Mouse (Mus musculus) limb, embryonic 12.5 days (tissue): ENCODE results near the gene Tomm40l. TPM values are rescaled to one million over a fixed set of nuclear protein-coding genes. Genes with fewer than 3 reads are reported as not detected.

Experiments used
- ATAC-seq: fragments of 200-750 bp; cut with Nextera tagmentation; 2 replicates; pipeline ENCODE4 v1.8.0; 2017; ENCODE audit warnings: low read depth, moderate TSS enrichment; ENCODE audit not compliant: insufficient number of reproducible peaks, insufficient read depth, low FRiP score, low TSS enrichment
- H3K27ac ChIP-seq: fragments of 300-500 bp; sonication (generic); 2 replicates; pipeline ENCODE4 v1.5.1; 2016; ENCODE audit warnings: mild to moderate bottlenecking, moderate library complexity
- H3K27me3 ChIP-seq: fragments of 300-500 bp; sonication (generic); 2 replicates; pipeline ENCODE4 v1.6.1; 2016; ENCODE audit warnings: mild to moderate bottlenecking, moderate library complexity
- H3K36me3 ChIP-seq: fragments of 300-500 bp; sonication (generic); 2 replicates; pipeline ENCODE4 v1.6.1; 2016; ENCODE audit warnings: mild to moderate bottlenecking, moderate library complexity
- H3K4me1 ChIP-seq: fragments of 300-500 bp; sonication (generic); replicated peaks from 2 replicates; pipeline ENCODE4 v1.6.1; 2016
- H3K4me2 ChIP-seq: fragments of 300-500 bp; sonication (generic); 2 replicates; pipeline ENCODE4 v1.6.1; 2016; ENCODE audit warnings: mild to moderate bottlenecking, moderate library complexity
- H3K4me3 ChIP-seq: fragments of 300-500 bp; sonication (generic); replicated peaks from 2 replicates; pipeline ENCODE4 v1.5.1; 2016; ENCODE audit warnings: mild to moderate bottlenecking
- H3K9ac ChIP-seq: fragments of 300-500 bp; sonication (generic); replicated peaks from 2 replicates; pipeline ENCODE4 v1.6.1; 2016; ENCODE audit warnings: mild to moderate bottlenecking, moderate library complexity
- H3K9me3 ChIP-seq: fragments of 300-500 bp; sonication (generic); 2 replicates; pipeline ENCODE4 v1.6.1; 2016; ENCODE audit warnings: mild to moderate bottlenecking, moderate library complexity
- WGBS: fragments of 180-500 bp; shearing (Covaris S2); methylation state at CpG from one replicate; pipeline ENCODE4 v1.1.7; 2016; 5-methylcytosine and 5-hydroxymethylcytosine counted together
- polyA plus RNA-seq: library from polyadenylated mRNA; unstranded; fragments of >200 nt; fragmentation: Nextera tagmentation; extraction: Ambion mirVana; gene quantifications from 2 replicates; pipeline ENCODE4 v1.2.1, GENCODE M21; 2016

The Tomm40l gene
- polyA plus RNA-seq, 1 experiment from 2014 or later = 31.9 TPM

DNA sequence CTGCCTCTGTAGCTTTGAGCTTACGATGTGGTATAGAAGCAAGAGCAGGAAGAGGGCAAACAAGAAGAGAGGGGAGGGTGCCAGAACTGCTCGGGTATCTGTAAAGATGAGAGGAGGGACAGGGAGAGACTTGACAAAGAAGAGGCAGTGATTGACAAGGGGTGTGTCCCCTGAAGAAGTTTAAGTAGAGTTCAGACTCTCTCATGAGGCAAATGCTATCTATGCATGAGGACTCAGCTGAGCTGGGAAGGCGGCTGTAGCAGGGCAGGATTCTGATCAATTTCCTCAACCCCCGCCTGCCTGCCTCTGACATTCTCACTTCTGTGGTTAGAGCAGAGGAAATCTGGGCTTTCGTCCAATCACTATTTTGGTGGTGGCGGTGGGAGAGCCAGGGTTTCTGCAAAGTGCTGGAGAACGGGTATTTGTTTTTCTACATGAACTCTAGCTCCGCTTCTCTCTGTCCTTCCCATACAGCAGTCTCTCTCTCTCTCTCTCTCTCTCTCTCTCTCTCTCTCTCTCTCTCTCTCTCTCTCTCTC is 40.3 kb upstream of the Tomm40l start:
- Histone ChIP-seq H3K27ac (peak overlapping the region; percentile 66), H3K4me2 (peak overlapping the region; percentile 48), H3K9me3 (no peaks in the 10 kb centered on the region), H3K4me1 (peaks cover 11% of the 10 kb centered on the region), H3K27me3 (no peaks in the 10 kb centered on the region; the same call in 1 of the 2 replicates), H3K4me3 (peak overlapping the region; percentile 11; the same call in 1 of the 2 replicates), H3K36me3 (peaks cover 13% of the 10 kb centered on the region), H3K9ac (peak overlapping the region; percentile 37; the same call in 1 of the 2 replicates)
- 8% methylated on average over 8 of the region's 8 CpGs for WGBS
- peak; percentile 53; the same call in 1 of the 2 replicates for ATAC-seq

DNA sequence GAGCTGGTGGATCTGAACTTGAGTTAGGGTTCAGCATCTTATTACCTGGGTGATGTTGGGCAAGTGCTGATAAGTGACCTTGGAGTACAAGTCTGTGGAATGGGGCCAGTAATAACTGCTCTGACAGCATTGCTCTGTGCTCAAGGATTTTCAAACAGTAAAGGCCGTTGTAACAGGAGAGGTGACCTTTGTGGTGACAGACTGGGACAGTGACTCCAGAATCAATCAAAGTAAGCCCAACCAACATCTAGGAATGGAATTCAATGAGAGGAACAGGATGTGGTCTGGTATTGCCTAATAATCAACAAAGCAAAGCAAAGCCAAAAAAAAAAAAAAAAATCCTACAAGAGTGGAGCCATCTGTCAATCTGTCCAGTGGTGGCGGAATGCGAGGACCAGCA is 38.0 kb upstream of the Tomm40l start:
- Histone ChIP-seq H3K4me3 (no peak overlapping the region), H3K4me2 (no peak overlapping the region), H3K4me1 (peaks cover 11% of the 10 kb centered on the region), H3K27me3 (no peaks in the 10 kb centered on the region), H3K9ac (no peak overlapping the region), H3K9me3 (no peaks in the 10 kb centered on the region), H3K36me3 (peaks cover 31% of the 10 kb centered on the region), H3K27ac (no peak overlapping the region)
- 83% methylated on average over 3 of the region's 3 CpGs for WGBS
- no peak for ATAC-seq

DNA sequence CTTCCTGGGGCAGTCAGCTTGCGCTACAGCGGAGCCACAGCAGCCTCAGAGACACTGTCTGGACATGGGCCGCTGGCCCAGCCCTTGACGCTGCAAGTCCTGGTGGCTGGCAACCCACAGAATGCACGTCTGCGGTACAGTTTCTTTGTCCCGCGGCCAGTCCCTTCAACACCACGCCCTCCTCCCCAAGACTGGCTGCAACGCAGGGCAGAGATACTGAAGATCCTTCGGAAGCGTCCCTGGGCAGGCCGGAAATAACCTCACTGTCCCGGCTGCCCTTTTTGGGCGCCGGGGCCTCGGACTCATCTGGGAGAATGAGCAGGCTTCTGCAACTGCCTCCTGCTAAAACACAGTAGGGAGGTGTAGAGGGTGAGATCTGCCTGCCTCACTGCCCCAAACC is 36.6 kb upstream of the Tomm40l start:
- peaks cover 38% of the 10 kb centered on the region for H3K36me3 ChIP-seq

DNA sequence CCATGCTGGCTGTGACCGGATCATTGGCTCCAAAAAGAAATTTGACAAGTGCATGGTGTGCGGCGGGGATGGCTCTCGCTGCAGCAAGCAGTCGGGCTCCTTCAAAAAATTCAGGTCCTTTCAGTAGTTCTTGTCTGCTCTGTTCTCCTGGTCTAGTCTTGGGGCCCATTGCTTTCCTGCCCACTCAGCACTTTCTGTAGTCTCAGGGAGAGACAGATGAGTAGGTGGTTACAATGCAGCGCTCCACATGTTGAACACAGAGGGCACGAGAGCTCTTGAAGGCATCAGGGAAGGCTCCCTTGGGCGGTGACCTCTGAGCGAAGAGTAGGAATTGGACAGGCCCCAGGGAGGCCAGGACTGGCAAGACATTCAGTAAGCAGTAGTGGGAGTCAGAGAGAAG is 35.5 kb upstream of the Tomm40l start:
- WGBS = 87% methylated on average over 9 of the region's 9 CpGs
- Histone ChIP-seq H3K27ac (no peak overlapping the region), H3K4me2 (no peak overlapping the region), H3K9me3 (no peaks in the 10 kb centered on the region), H3K36me3 (peaks cover 46% of the 10 kb centered on the region), H3K4me1 (peaks cover 11% of the 10 kb centered on the region), H3K4me3 (no peak overlapping the region), H3K9ac (no peak overlapping the region), H3K27me3 (no peaks in the 10 kb centered on the region)
- no peak for ATAC-seq

More for the DNA sequence above, 36.6 kb upstream of the Tomm40l start:
- 78% methylated on average over 17 of the region's 17 CpGs for WGBS
- Histone ChIP-seq H3K4me3 (no peak overlapping the region), H3K27me3 (no peaks in the 10 kb centered on the region), H3K4me1 (peaks cover 11% of the 10 kb centered on the region), H3K9me3 (no peaks in the 10 kb centered on the region), H3K4me2 (no peak overlapping the region), H3K27ac (no peak overlapping the region), H3K9ac (no peak overlapping the region)
- no peak for ATAC-seq

DNA sequence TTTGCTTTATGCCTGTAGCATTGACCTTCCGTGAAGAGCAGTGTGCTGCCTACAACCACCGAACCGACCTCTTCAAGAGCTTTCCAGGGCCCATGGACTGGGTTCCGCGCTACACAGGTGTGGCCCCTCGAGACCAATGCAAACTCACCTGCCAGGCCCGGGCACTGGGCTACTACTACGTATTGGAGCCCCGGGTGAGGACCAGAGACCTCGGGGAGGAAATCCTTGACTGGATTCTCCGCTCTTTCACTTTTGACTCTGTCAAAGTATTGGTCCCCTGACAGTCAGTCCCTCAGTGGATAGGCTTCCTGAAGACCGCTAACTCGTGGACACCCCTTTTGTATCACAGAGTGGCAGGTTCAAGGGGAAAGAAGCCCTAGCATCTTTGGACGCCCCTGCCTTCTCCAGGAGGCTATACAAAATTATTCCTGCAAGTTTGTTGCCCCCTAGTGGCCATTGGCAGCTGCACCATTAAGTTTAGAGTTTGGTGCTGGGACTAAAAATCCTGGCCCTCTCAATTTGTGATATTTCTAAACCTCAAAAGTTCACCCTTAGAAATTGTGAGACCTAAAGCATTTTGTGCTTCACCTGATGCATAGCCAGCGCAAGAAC is 34.7 kb upstream of the Tomm40l start:
- Histone ChIP-seq H3K9ac (no peak overlapping the region; the same call in 1 of the 2 replicates), H3K4me2 (no peak overlapping the region), H3K4me1 (peaks cover 13% of the 10 kb centered on the region), H3K36me3 (peaks cover 46% of the 10 kb centered on the region), H3K27ac (no peak overlapping the region), H3K4me3 (no peak overlapping the region), H3K27me3 (no peaks in the 10 kb centered on the region), H3K9me3 (no peaks in the 10 kb centered on the region)
- no peak for ATAC-seq
- WGBS = 68% methylated on average over 15 of the region's 15 CpGs

DNA sequence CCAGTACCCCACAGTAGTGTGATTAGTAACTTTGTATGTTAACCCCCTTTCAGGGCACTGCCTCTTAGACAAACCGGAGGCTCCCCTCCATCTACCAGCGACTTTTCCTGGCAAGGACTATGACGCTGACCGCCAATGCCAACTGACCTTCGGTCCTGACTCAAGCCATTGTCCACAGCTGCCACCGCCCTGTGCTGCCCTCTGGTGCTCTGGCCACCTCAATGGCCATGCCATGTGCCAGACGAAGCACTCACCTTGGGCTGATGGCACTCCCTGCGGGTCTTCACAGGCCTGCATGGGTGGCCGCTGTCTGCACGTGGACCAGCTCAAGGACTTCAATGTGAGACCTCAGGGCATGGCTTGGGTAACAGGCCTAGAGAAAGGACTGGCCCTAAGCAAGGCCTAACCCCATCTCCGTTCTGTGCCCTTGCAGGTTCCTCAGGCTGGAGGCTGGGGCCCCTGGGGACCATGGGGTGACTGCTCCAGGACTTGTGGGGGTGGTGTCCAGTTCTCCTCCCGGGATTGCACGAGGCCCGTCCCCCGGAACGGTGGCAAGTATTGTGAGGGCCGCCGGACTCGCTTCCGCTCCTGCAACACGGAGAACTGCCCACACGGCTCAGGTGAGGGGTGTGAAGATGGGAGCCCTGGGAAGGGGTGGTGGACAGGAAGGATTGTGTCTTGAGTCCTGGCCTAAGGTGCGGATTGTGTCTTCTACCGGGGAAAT is 33.9 kb upstream of the Tomm40l start:
- no peak overlapping the region for H3K4me3 ChIP-seq
- no peaks in the 10 kb centered on the region for H3K27me3 ChIP-seq
- no peak overlapping the region for H3K27ac ChIP-seq
- 90% methylated on average over 24 of the region's 24 CpGs for WGBS
- H3K9me3 ChIP-seq = no peaks in the 10 kb centered on the region
- no peak overlapping the region; the same call in 1 of the 2 replicates for H3K9ac ChIP-seq
- no peak overlapping the region for H3K4me2 ChIP-seq
- H3K4me1 ChIP-seq = peaks cover 20% of the 10 kb centered on the region
- no peak for ATAC-seq
- H3K36me3 ChIP-seq = peaks cover 46% of the 10 kb centered on the region

DNA sequence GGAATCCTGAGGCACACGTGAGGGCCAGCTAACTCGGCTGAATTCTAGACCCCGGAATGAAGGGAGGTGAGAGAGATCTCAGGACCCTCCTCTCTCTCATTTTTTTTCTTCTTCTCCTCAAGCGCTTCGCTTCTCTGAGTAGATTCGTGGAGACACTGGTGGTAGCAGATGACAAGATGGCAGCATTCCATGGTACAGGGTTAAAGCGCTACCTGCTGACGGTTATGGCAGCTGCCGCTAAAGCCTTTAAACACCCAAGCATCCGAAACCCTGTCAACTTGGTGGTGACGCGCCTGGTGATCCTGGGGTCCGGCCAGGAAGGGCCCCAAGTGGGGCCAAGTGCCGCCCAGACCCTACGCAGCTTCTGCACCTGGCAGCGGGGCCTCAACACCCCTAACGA is 30.1 kb upstream of the Tomm40l start:
- H3K4me2 ChIP-seq = peak overlapping the region; percentile 67
- no peaks in the 10 kb centered on the region for H3K9me3 ChIP-seq
- peaks cover 48% of the 10 kb centered on the region for H3K4me1 ChIP-seq
- H3K4me3 ChIP-seq = peak overlapping the region; percentile 38
- H3K27me3 ChIP-seq = no peaks in the 10 kb centered on the region
- H3K36me3 ChIP-seq = peaks cover 32% of the 10 kb centered on the region
- no peak for ATAC-seq
- peak overlapping the region; percentile 57 for H3K9ac ChIP-seq
- 49% methylated on average over 17 of the region's 17 CpGs for WGBS
- H3K27ac ChIP-seq = peak overlapping the region; percentile 96

DNA sequence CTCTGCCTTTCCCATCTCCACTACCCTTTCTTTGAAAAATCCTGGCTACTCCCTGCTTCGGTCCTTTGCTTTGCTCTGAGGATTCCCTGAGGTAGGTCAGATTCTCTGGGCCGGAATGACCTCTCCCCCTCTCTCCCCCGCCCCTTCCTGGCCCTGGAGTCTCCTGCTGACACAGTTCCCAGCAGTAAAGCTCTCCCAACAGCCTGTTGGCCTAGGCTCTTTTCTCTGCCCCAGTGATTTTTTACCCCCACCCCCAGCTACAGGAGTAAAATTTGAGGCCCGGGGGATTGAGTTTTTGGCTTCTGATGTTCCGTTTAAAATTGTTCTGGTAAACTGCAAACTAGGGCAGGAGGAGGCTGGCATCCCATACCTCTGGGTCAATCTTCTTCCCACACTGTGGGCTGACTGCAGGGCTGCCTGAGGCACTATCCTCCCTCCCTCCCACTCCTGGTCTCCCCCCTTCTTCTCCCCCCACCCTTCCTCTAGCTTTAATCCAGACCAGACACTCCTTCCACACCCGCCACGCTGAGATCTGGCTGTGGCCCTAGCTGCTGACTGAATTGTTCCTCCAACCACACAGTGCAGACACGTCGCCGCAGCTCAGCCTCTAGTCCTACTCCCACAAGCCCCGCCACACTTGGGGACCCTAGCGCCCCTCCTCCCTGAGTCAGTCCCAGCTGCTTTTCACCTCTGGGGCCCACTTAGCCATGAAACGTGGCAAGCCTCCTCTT is 29.4 kb upstream of the Tomm40l start:
- Histone ChIP-seq H3K4me1 (peaks cover 50% of the 10 kb centered on the region), H3K9me3 (no peaks in the 10 kb centered on the region), H3K36me3 (peaks cover 28% of the 10 kb centered on the region), H3K27ac (peak overlapping the region; percentile 96), H3K9ac (peak overlapping the region; percentile 57), H3K4me2 (peak overlapping the region; percentile 67), H3K27me3 (no peaks in the 10 kb centered on the region), H3K4me3 (peak overlapping the region; percentile 38)
- ATAC-seq = peak; percentile 46; the same call in 1 of the 2 replicates
- 2% methylated on average over 13 of the region's 13 CpGs for WGBS

DNA sequence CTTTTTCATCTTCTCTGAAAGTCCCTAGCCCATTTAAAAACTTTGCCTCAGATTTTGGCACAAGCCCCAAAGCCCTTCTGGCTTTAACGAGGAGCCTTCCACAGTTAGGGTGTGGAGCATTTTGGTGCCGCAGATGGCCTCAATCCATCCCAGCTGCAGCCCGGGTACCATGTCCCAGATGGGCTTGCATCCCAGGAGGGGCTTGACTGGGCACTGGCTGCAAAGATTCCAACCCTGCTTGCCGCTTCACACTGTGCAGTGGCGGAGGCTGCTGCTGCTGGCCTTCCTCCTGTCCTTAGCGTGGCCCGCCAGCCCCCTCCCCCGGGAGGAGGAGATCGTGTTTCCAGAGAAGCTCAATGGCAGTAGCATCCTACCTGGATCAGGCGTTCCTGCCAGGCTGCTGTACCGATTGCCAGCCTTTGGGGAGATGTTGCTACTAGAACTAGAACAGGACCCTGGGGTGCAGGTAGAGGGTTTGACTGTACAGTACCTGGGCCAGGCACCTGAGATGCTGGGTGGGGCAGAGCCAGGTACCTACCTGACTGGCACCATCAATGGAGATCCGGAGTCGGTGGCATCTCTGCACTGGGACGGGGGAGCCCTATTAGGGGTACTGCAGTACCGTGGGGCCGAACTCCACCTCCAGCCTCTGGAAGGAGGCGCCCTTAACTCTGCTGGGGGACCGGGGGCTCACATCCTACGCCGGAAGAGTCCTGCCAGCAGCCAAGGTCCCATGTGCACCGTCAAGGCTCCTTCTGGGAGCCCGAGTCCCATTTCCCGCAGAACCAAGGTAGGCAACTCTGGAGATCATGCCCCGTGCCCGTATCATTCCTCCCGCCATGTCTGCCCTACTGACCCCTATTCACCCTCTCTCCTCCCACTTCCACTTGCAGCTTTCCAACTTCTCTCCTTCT is 28.6 kb upstream of the Tomm40l start, which contains the start of gene Ndufs2:
TSS of gene Ndufs2 (minus strand) at position 709 of the 914 bp plus-strand sequence.
- Histone ChIP-seq H3K4me1 (peaks cover 55% of the 10 kb centered on the region), H3K4me3 (peak within 1 kb of the TSS; percentile 38), H3K27me3 (no peaks in the 10 kb centered on the region), H3K9me3 (no peaks in the 10 kb centered on the region), H3K27ac (peak within 1 kb of the TSS; percentile 96), H3K9ac (peak within 1 kb of the TSS; percentile 57), H3K4me2 (peak within 1 kb of the TSS; percentile 67), H3K36me3 (peaks cover 20% of the 10 kb centered on the region; the same call in 1 of the 2 replicates)
- ATAC-seq = no peak
- WGBS = 13% methylated on average over 26 of the region's 26 CpGs

DNA sequence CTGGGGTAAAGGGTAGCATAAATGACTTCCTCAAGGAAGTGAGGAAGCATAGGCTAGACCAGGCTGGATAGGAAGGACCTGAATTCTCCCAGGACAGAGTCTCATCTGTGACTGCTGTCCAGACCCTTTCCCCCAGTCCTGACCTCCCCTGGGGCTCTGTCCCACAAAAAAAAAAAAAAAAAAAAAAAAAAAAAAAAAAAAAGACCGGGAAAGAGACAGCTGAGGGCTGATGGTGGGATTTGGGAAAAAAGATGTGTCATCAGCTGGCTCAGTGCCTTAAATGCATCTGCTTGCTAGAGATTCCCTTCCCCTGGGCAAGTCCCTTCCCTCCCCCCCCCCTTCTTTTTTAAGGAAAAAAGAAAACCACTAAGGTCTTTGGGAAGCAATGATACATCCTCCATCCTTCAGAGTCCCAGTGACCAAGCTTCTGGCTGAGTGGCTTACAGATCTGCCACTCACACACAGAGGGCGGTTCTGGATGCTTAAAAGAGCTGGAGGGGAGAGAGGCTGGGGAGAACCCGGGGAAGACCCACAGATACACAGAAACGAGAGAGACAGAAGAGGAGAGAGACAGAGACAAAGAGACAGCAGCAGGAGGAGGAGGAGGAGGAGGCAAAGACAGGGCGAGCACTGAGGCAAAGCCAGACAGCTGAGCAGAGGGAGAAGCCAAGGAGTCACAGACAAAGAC is 27.7 kb upstream of the Tomm40l start, which contains the start of gene Adamts4:
TSS of gene Adamts4 (plus strand) at position 509 of the 688 bp plus-strand sequence.
- H3K4me1 ChIP-seq = peaks cover 61% of the 10 kb centered on the region
- no peak for ATAC-seq
- WGBS = 17% methylated on average over 5 of the region's 5 CpGs

More for the DNA sequence above, 27.7 kb upstream of the Tomm40l start, which contains the start of gene Adamts4:
- H3K27ac ChIP-seq = peak within 1 kb of the TSS; percentile 96
- peak within 1 kb of the TSS; percentile 67 for H3K4me2 ChIP-seq
- H3K9me3 ChIP-seq = no peaks in the 10 kb centered on the region
- H3K27me3 ChIP-seq = no peaks in the 10 kb centered on the region
- peak within 1 kb of the TSS; percentile 57 for H3K9ac ChIP-seq
- H3K4me3 ChIP-seq = peak within 1 kb of the TSS; percentile 38
- H3K36me3 ChIP-seq = peaks cover 22% of the 10 kb centered on the region
